ENCODE assay signal across 17 mouse cellular contexts in the genomic region with DNA sequence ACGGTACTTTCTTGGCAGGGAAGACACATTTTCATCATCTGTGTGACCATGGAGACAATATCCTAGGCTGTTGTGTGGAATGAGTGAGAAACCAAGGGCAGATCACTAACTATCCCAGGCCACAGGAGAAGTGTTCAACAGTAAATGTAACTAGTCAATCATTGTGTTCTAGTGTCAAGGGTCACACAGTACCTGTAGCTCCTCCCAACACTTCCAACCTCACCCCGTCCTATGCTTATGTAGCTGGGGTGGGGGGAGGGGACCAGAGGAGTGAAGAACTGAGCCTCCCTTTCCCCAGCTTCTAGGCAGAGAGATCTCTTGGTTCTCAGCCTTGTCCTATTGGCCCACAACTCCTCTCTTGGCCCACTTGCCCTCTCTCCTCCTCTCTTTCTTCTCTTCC.
"Had no signal": no experiment of that assay in that cellular context is flagged by ENCODE, and none has a peak within 500 bp of the region (broad histone marks: within the 10 kb centered on the region; RNA-seq: fewer than 3 reads in every experiment).

No protein-coding gene starts in this region.

- ATAC-seq: inflammation-experienced regulatory T-cells, adult 6 months had no signal

- H3K27ac ChIP-seq: limb, embryonic 12.5 days; limb, embryonic 15.5 days; liver, embryonic 15.5 days; stomach, postnatal 0 days had no signal

- H3K4me1 ChIP-seq: limb, embryonic 12.5 days; limb, embryonic 15.5 days; liver, embryonic 15.5 days had no signal

- H3K27me3 ChIP-seq: limb, embryonic 12.5 days; limb, embryonic 15.5 days; liver, embryonic 15.5 days had no signal

- H3K9me3 ChIP-seq: limb, embryonic 12.5 days; limb, embryonic 15.5 days; liver, embryonic 15.5 days had no signal

- H3K36me3 ChIP-seq: limb, embryonic 12.5 days; limb, embryonic 15.5 days; liver, embryonic 15.5 days had no signal

- H3K4me2 ChIP-seq: limb, embryonic 12.5 days; limb, embryonic 15.5 days; liver, embryonic 11.5 days; liver, embryonic 15.5 days; midbrain, embryonic 11.5 days had no signal

- DNase-seq: kidney, adult 18-20 months; kidney, postnatal 25 days; left cerebral cortex, postnatal 4 days; lung, adult 18-20 months; lung, postnatal 14 days; lung, postnatal 4 days; midbrain, embryonic 14.5 days; thymus, adult 2 months; thymus, postnatal 14 days; thymus, postnatal 4 days had no signal

- H3K9ac ChIP-seq: limb, embryonic 12.5 days; limb, embryonic 15.5 days; liver, embryonic 15.5 days had no signal

- H3K4me3 ChIP-seq: limb, embryonic 12.5 days; limb, embryonic 15.5 days; liver, embryonic 15.5 days had no signal
